Mouse (Mus musculus) kidney, postnatal 0 days (tissue): ENCODE measurements around the gene Lamb3. TPM values are rescaled to one million over a fixed set of nuclear protein-coding genes. Genes with fewer than 3 reads are reported as not detected.
"Not testable (repeated sequence)": the region's sequence is repeated elsewhere in the genome, so short reads cannot be mapped to it uniquely, and the experiment has no call there.

ENCODE experiments used
- ATAC-seq: fragments of 200-750 bp; cut with Nextera tagmentation; replicated peaks from 2 replicates; pipeline ENCODE4 v1.8.0; 2017; ENCODE audit warnings: low read depth, moderate number of reproducible peaks, moderate TSS enrichment, moderate library complexity; ENCODE audit not compliant: low FRiP score
- DNase-seq: peaks from one replicate; pipeline ENCODE4 v3.0.0-alpha.2; 2016; ENCODE audit warnings: low spot score
- H3K27ac ChIP-seq: fragments of 300-500 bp; sonication (generic); 2 replicates; pipeline ENCODE4 v1.5.1; 2014; ENCODE audit warnings: mild to moderate bottlenecking
- H3K27me3 ChIP-seq: fragments of 300-500 bp; sonication (generic); 2 replicates; pipeline ENCODE4 v1.6.1; 2014; ENCODE audit warnings: low read length, mixed read lengths; ENCODE audit not compliant: insufficient read depth
- H3K36me3 ChIP-seq: fragments of 300-500 bp; sonication (generic); 2 replicates; pipeline ENCODE4 v1.6.1; 2014; ENCODE audit warnings: low read length, mixed read lengths; ENCODE audit not compliant: insufficient read depth
- H3K4me1 ChIP-seq: fragments of 300-500 bp; sonication (generic); replicated peaks from 2 replicates; pipeline ENCODE4 v1.6.1; 2014; ENCODE audit warnings: antibody characterized with exemption, low read length, mixed read lengths; ENCODE audit not compliant: insufficient read depth
- H3K4me2 ChIP-seq: fragments of 300-500 bp; sonication (generic); 2 replicates; pipeline ENCODE4 v1.6.1; 2014; ENCODE audit warnings: mild to moderate bottlenecking, low read length, moderate library complexity, mixed read lengths
- H3K4me3 ChIP-seq: fragments of 300-500 bp; sonication (generic); replicated peaks from 2 replicates; pipeline ENCODE4 v1.5.1; 2014; ENCODE audit warnings: low read depth, low read length
- H3K9ac ChIP-seq: fragments of 300-500 bp; sonication (generic); 2 replicates; pipeline ENCODE4 v1.6.1; 2014; ENCODE audit warnings: low read depth, low read length
- H3K9me3 ChIP-seq: fragments of 300-500 bp; sonication (generic); replicated peaks from 2 replicates; pipeline ENCODE4 v1.6.1; 2016; ENCODE audit warnings: low read length, inconsistent platforms, mixed read lengths
- CTCF ChIP-seq: IDR thresholded peaks from 2 replicates; pipeline ENCODE4 v1.5.1; 2016; ENCODE audit warnings: antibody characterized with exemption, low read depth, mild to moderate bottlenecking, moderate library complexity
- WGBS: fragments of 180-500 bp; shearing (Covaris S2); extraction: QIAGEN DNeasy Blood & Tissue Kit; methylation state at CpG from one replicate; pipeline ENCODE4 v1.1.7; 2014; 5-methylcytosine and 5-hydroxymethylcytosine counted together
- polyA plus RNA-seq: library from polyadenylated mRNA; unstranded; fragments of >200 nt; fragmentation: Nextera tagmentation; extraction: Ambion mirVana; gene quantifications from 2 replicates; pipeline ENCODE4 v1.2.1, GENCODE M21; 2015

The Lamb3 gene
- polyA plus RNA-seq, 1 experiment from 2014 or later, result 1.9 TPM

DNA sequence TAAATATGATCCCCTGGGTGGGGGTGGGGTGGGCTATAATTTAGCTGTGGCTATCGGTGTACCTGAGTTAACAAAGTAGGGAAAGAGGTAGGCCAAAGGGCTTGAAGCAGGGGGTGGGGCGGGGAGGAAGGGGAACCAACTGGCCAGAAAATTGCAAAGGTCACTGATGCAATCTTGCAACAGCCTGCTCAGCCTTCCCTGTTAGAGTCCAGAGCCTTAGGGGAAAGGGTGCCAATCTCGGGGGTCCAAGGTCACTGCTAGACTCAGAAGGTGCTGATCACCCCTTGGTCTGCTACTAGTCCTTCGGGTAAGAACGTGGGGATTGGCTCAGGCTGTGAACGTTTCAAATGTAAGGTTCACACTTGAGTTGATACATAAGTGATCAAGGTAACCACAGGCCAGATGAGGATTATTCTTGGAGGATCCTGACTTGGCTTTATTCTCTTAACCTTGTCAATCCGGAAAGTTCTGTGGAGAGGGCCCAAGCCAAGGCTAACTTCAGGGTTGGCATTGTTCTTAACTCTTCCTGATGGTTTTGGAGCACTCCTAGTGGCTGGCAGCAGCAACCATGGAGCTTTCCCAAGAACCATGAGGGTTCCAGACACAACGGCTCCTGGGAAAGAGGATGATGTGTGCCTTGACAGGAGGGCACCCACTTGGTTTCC is 67.0 kb downstream of the Lamb3 start:
- DNase-seq, result no peak
- no peaks in the 10 kb centered on the region for H3K9me3 ChIP-seq
- no peak overlapping the region for H3K9ac ChIP-seq
- H3K4me2 ChIP-seq, result no peak overlapping the region
- no peak for ATAC-seq
- H3K27ac ChIP-seq, result no peak overlapping the region
- 0 out of 2 replicates have a peak, but pooled peaks cover 3% of the 10 kb centered on the region for H3K4me1 ChIP-seq
- WGBS, result 61% methylated on average over 8 of the region's 8 CpGs
- TF ChIP-seq CTCF, result no peak
- H3K36me3 ChIP-seq, result no peaks in the 10 kb centered on the region
- no peaks in the 10 kb centered on the region for H3K27me3 ChIP-seq
- H3K4me3 ChIP-seq, result no peak overlapping the region

DNA sequence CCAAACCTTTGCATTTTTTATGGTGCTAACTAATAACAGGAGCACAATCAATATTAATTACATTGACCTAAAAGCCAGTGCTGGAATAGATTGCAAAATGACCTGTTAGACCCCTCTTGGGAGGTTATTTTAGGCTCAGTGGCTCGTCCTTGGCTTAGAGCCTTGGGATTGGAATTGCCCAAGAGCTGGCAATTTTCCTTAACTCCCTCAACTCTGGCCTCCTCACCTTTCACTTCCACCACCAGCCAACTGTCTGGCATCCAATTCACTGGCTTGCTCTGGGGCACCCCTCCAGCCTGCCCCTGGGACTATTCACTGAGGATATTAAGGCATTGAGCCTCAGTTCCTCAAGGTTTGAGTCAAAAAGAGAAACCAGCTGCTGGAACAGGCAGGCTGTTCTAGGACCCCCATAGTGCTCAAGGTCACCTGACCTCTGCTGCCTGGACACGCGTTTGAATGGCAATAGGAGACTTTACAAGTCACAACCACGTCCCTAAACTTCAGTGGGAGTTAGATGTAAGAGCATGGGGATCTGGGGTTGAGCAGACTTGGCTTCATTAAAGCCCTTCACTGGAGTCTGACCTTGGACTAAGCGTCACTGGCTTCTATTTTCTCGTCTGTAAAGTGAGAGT is 71.0 kb downstream of the Lamb3 start:
- H3K27me3 ChIP-seq, result no peaks in the 10 kb centered on the region
- H3K4me3 ChIP-seq, result no peak overlapping the region
- 58% methylated on average over 6 of the region's 6 CpGs for WGBS
- no peak overlapping the region for H3K9ac ChIP-seq
- H3K27ac ChIP-seq, result no peak overlapping the region
- no peak overlapping the region for H3K4me2 ChIP-seq
- TF ChIP-seq CTCF, result no peak
- H3K4me1 ChIP-seq, result no peaks in the 10 kb centered on the region
- ATAC-seq, result no peak
- DNase-seq, result no peak
- H3K36me3 ChIP-seq, result no peaks in the 10 kb centered on the region
- H3K9me3 ChIP-seq, result no peaks in the 10 kb centered on the region

DNA sequence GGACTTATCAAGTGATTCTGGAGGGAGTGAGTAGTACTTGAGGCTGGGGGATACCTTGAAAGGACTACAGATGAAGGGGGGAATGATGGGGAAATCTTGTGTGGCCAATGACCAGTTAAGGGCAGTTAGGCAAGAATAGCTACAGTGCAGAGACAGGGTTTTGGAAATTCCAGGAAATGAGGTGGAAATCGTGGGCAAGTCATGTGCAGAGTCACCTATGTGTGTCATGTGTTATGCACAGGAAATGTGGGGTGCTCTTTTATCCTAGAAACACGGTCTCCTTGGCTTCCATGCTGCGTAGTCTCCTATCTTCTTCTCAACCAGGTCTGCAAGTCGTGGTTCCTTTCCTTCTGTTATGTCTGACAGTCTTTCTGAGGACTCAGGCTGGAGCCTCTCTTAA is 72.0 kb downstream of the Lamb3 start:
- Histone ChIP-seq H3K27ac (no peak overlapping the region), H3K9me3 (no peaks in the 10 kb centered on the region), H3K9ac (no peak overlapping the region), H3K36me3 (no peaks in the 10 kb centered on the region), H3K27me3 (no peaks in the 10 kb centered on the region), H3K4me3 (no peak overlapping the region), H3K4me2 (no peak overlapping the region), H3K4me1 (no peaks in the 10 kb centered on the region)
- no peak for ATAC-seq
- no peak for DNase-seq
- TF ChIP-seq CTCF, result no peak
- 75% methylated on average over 4 of the region's 4 CpGs for WGBS

DNA sequence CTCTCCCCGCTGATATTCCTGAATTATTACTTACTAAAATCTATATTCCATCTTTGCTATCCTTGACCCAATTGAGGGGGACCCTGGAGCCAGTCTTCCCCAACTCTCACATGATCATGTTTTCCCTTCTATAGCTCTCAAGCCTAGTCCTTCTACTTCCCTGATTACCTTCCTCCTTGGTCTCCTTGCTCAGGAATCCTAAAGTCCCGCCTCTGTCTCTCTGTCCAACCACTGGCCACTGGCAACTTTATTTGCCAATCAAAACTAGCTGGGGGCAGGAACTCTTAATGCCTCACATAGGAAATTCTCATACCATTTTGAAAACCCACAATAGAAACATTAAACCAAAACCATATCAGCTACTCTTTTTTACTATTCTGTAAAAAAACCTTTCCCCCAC is 73.8 kb downstream of the Lamb3 start:
- no peak overlapping the region for H3K4me3 ChIP-seq
- H3K27me3 ChIP-seq, result no peaks in the 10 kb centered on the region
- 97% methylated on average over 2 of the region's 2 CpGs for WGBS
- H3K36me3 ChIP-seq, result no peaks in the 10 kb centered on the region
- no peaks in the 10 kb centered on the region for H3K4me1 ChIP-seq
- TF ChIP-seq CTCF, result no peak
- no peak overlapping the region for H3K27ac ChIP-seq
- no peak overlapping the region for H3K4me2 ChIP-seq
- ATAC-seq (no peak), DNase-seq (no peak)
- no peaks in the 10 kb centered on the region for H3K9me3 ChIP-seq
- H3K9ac ChIP-seq, result no peak overlapping the region

GRCm38 (mm10) chr1:193284228-193284779 is 76.8 kb downstream of the Lamb3 start:
- no peaks in the 10 kb centered on the region for H3K9me3 ChIP-seq
- no peaks in the 10 kb centered on the region for H3K4me1 ChIP-seq
- no peak overlapping the region for H3K9ac ChIP-seq
- H3K4me2 ChIP-seq, result no peak overlapping the region
- TF ChIP-seq CTCF, result no peak
- ATAC-seq (no peak), DNase-seq (no peak)
- no peaks in the 10 kb centered on the region for H3K27me3 ChIP-seq
- WGBS, result 64% methylated on average over 7 of the region's 7 CpGs
- H3K27ac ChIP-seq, result no peak overlapping the region
- H3K36me3 ChIP-seq, result no peaks in the 10 kb centered on the region
- no peak overlapping the region for H3K4me3 ChIP-seq

GRCm38 (mm10) chr1:193285766-193286325 is 78.3 kb downstream of the Lamb3 start:
- H3K27ac ChIP-seq, H3K27me3 ChIP-seq, H3K4me2 ChIP-seq, H3K9ac ChIP-seq, H3K9me3 ChIP-seq, DNase-seq, H3K4me1 ChIP-seq, H3K4me3 ChIP-seq, ATAC-seq, H3K36me3 ChIP-seq: not testable (repeated sequence)
- WGBS, result 72% methylated on average over 3 of the region's 3 CpGs
